Mouse (Mus musculus): Measurements from ENCODE around the gene Ccl4.

Gene Ccl4

DNA sequence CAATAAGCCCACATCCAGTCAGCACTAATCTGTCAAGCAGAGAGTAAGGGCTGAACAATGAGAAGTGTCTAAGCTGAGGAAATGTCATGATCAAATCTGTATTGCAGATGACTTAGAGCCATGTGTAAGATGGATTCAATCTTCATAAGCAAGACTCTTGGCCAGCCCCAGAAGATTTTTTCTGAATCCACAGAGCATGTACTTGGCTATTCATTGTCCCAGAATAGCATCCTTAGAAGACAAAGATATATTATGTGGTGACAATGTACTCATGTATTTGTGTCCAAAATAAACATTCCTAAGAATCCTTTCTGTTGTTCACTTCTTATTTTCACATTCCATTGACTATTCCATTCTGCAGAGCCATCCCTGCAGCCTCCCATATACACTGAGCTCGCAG lies 27.5 kb downstream of the Ccl4 start:
- no peak for DNase-seq

DNA sequence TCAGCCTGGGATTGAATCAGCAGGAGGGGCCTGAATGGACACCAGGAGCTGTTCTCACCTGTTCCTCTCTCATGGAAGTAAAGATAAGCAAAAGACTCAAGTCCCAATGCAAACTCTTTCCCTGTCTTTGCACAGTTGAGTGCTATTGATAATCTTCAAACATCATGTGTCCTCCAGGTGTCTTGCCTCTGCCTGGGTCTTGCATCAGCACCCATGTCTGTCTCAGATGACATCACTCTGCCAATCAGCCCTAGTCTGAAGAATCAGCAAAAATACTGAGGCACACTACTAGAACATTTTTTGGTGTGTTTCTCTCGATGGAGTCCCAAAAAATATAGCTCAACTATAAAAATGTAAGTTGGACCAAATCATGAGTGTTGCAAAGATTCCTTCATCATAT lies 29.6 kb downstream of the Ccl4 start:
- no peak for DNase-seq

DNA sequence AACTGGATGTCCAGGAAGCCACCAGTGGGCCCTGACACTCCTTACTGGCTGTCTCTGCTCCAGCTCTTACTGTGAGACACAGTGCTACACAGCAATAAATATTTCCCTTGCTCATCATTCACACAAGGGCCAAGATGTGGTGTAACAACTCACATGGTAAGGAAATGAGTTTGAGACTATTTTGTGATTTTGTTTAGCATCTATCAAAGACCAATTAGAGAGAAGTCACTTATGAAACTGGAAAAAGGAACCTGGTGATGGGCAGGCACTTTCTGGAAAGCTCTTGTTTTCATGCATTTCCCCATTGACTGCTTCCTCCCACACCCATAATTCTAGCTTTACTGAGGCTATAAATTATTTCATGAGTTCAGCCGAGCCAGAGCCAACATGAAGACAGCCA lies 41.3 kb downstream of the Ccl4 start, which contains the start of gene Wfdc17:
Gene Wfdc17, plus strand, starts transcription at position 287 of the 400 bp plus-strand sequence.
- no peak for DNase-seq

DNA sequence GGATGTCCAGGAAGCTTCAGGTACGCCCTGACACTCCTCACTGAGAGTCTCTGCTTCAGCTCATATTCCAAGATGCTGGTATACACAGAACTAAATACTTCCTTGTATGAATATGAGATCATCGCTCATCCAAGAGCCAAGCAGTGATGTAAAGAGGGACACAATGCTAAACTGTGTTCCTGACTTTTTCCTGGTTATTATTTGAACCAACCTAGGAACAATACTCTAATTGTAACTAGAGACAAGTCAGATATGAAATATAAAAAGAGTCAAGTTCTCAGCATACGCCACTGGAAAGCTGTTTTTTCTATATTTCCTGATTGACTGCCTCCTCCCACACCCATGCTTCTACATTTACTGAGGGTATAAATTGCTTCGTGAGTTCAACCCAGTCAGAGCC lies 46.3 kb downstream of the Ccl4 start, which contains the start of gene Wfdc18:
Gene Wfdc18, plus strand, starts transcription at position 301 of the 400 bp plus-strand sequence.
- no peak for DNase-seq

DNA sequence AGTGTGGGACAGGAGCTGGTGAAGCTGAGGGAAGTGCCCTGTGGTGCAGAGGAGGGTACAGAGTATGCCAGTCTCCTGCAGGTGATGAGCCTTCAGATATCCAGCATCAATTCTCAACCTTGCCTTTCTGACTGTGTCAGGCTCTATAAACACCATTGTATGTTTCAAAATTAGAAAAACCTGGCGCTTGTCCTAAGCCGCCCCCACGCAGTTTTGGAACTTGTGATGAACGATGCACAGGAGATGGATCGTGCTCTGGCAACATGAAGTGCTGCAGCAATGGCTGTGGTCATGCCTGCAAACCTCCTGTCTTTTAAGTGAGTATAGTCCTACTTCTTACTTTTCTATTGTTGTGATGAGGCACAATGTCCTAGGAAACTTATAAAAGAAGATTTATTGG lies 47.3 kb downstream of the Ccl4 start:
- DNase-seq = no peak

DNA sequence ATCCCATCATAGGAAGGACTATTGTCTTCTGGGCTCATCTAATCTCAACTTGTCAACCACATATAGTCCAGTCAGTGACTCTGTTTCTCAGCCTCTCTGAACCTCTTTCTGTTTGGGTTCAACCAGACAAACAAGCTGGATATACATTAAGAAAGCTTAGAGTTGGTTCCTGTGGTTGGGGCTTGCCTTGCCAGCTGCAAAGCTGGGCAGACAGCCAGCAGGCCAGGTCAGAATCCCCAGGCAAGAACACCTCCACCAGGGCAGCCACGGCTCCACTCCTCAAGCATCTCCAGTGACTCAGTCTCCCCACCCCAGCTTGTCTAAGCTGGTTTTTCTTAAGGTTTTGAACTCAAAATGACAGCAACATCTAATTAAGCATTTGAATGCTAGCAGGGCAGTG lies 50.3 kb downstream of the Ccl4 start:
- no peak for DNase-seq

DNA sequence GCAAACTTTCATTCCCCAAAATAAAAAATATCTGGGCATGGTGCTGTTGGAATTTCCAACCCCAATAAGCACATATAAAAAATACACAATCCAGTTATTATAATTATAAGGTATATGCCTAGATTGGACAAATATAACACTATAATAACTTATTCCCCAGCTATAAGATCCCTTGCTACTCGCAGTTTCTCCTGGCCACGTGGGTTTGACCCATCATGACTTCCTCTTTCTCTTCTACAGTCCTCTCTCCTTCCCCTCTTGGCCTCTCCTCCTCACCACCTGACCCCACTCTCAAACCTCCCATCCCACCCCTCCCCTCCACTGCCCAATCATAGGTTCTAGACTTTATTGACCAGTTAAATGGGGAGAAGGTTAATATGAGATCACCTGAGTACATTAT lies 51.5 kb downstream of the Ccl4 start:
- no peak for DNase-seq

All from lung, postnatal 14 days (tissue).